Mouse (Mus musculus) liver, embryonic 14.5 days (tissue): Measurements from ENCODE around the gene Ssbp3. TPM values are rescaled to one million over a fixed set of nuclear protein-coding genes. Genes with fewer than 3 reads are reported as not detected.

ENCODE experiments used
- ATAC-seq: fragments of 200-750 bp; cut with Nextera tagmentation; 2 replicates; pipeline ENCODE4 v1.8.0; 2017; ENCODE audit warnings: moderate number of reproducible peaks, mild to moderate bottlenecking, moderate library complexity; ENCODE audit not compliant: insufficient read depth
- DNase-seq, 3 experiments: peaks; one replicate each; pipeline ENCODE4 v3.0.0-alpha.2; 2012 to 2013; ENCODE audit warnings: low read depth in 3 of 3, low spot score in 3 of 3
- H3K27ac ChIP-seq: fragments of 300-500 bp; sonication (generic); 2 replicates; pipeline ENCODE4 v1.5.1; 2014; ENCODE audit warnings: moderate library complexity, mild to moderate bottlenecking, control low read depth, inconsistent platforms
- H3K27me3 ChIP-seq: fragments of 300-500 bp; sonication (generic); 2 replicates; pipeline ENCODE4 v1.6.1; 2014; ENCODE audit warnings: mild to moderate bottlenecking, low read length, moderate library complexity; ENCODE audit not compliant: control insufficient read depth, insufficient read depth
- H3K36me3 ChIP-seq: fragments of 300-500 bp; sonication (generic); replicated peaks from 2 replicates; pipeline ENCODE4 v1.6.1; 2014; ENCODE audit warnings: low read depth; ENCODE audit not compliant: control insufficient read depth, insufficient read depth
- H3K4me1 ChIP-seq, 2 experiments: fragments of 200-500 bp in 1 of 2; fragments of 300-500 bp in 1 of 2; sonication (generic) in 1 of 2; replicated peaks; 2 replicates each; pipeline ENCODE4 v1.6.1; 2012 to 2014; ENCODE audit warnings: antibody characterized with exemption in 1 of 2, inconsistent platforms in 1 of 2, low read length in 1 of 2; ENCODE audit not compliant: control insufficient read depth in 2 of 2, insufficient read depth in 2 of 2
- H3K4me2 ChIP-seq: fragments of 300-500 bp; sonication (generic); 2 replicates; pipeline ENCODE4 v1.6.1; 2014; ENCODE audit warnings: low read depth, mild to moderate bottlenecking, control low read depth, moderate library complexity
- H3K4me3 ChIP-seq, 2 experiments: fragments of 200-500 bp in 1 of 2; fragments of 300-500 bp in 1 of 2; sonication (generic) in 1 of 2; 2 replicates each; pipeline ENCODE4 v1.5.1; 2012 to 2014; ENCODE audit warnings: low read depth in 2 of 2, low read length in 2 of 2, mild to moderate bottlenecking in 2 of 2, control low read depth in 1 of 2, inconsistent platforms in 1 of 2, moderate library complexity in 1 of 2; ENCODE audit not compliant: insufficient read depth in 1 of 2
- H3K9ac ChIP-seq: fragments of 300-500 bp; sonication (generic); replicated peaks from 2 replicates; pipeline ENCODE4 v1.6.1; 2014; ENCODE audit warnings: mild to moderate bottlenecking, control low read depth, moderate library complexity
- H3K9me3 ChIP-seq: fragments of 300-500 bp; sonication (generic); 2 replicates; pipeline ENCODE4 v1.6.1; 2016; ENCODE audit warnings: low read length, mixed read lengths; ENCODE audit not compliant: control insufficient read depth
- CTCF ChIP-seq: IDR thresholded peaks from 2 replicates; pipeline ENCODE4 v1.5.1; 2016; ENCODE audit warnings: antibody characterized with exemption, low read depth, control low read depth
- EP300 ChIP-seq: IDR thresholded peaks from 2 replicates; pipeline ENCODE4 v1.6.1; 2016; ENCODE audit warnings: antibody characterized with exemption, low read depth
- WGBS: fragments of 180-500 bp; shearing (Covaris S2); extraction: QIAGEN DNeasy Blood & Tissue Kit; methylation state at CpG from one replicate; pipeline ENCODE4 v1.1.7; 2014; ENCODE audit not compliant: insufficient replicate concordance; 5-methylcytosine and 5-hydroxymethylcytosine counted together
- polyA plus RNA-seq, 2 experiments: library from polyadenylated mRNA; depleted of rRNA in 1 of 2; stranded (reverse) in 1 of 2; unstranded in 1 of 2; fragments of >200 nt; fragmentation: Nextera tagmentation in 1 of 2; extraction: Ambion mirVana in 1 of 2; gene quantifications; 2 replicates each; pipeline versions ENCODE4 v1.2.1 to v1.2.3; 2012 to 2014

Gene Ssbp3
- polyA plus RNA-seq, 2 experiments: 33.0 to 52.1 TPM

GRCm38 (mm10) chr4:107082185-107082584 is 171.7 kb downstream of the Ssbp3 start:
- WGBS: 57% methylated on average over 3 of the region's 3 CpGs
- Histone ChIP-seq H3K9ac (no peak overlapping the region), H3K4me2 (no peak overlapping the region), H3K4me1 (peaks cover 0 to 2% of the 10 kb centered on the region in 2 experiments; a peak in 2 of 4 replicates), H3K36me3 (no peaks in the 10 kb centered on the region), H3K27ac (no peak overlapping the region), H3K4me3 (no peak overlapping the region), H3K27me3 (no peaks in the 10 kb centered on the region), H3K9me3 (no peaks in the 10 kb centered on the region)
- DNase-seq (no peak), ATAC-seq (no peak)
- TF ChIP-seq CTCF: no peak
- no peak for TF ChIP-seq EP300

DNA sequence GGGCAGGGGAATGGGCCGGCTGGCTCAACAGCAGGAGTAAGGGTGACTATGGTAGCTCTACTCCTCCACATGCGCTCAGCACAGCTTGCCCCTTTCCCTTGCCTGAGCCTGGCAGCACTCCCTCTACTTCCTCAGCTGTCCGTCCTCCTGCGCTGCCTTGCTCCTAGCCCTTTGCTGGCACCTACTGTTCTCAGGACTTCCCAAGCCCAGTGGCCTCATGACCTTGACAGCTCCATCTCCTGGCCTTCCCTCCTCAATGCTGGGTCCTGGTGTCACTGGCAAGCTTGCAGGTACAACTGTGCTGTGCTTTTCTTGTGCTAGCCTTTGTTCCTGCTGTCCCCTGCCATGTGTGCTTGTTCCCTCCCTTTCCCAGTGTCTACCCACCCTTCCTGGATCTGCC is 172.6 kb downstream of the Ssbp3 start:
- Histone ChIP-seq H3K36me3 (no peaks in the 10 kb centered on the region), H3K9me3 (no peaks in the 10 kb centered on the region), H3K27me3 (no peaks in the 10 kb centered on the region), H3K27ac (no peak overlapping the region), H3K4me3 (no peak overlapping the region), H3K9ac (no peak overlapping the region), H3K4me1 (peaks cover 0 to 2% of the 10 kb centered on the region in 2 experiments; a peak in 2 of 4 replicates), H3K4me2 (no peak overlapping the region)
- TF ChIP-seq CTCF: no peak
- no peak for TF ChIP-seq EP300
- DNase-seq: no peak
- no peak for ATAC-seq
- WGBS: 69% methylated on average over 4 of the region's 4 CpGs

GRCm38 (mm10) chr4:107084343-107084742 is 173.8 kb downstream of the Ssbp3 start:
- no peak overlapping the region for H3K27ac ChIP-seq
- H3K9ac ChIP-seq: no peak overlapping the region
- no peak for DNase-seq
- 29% methylated on average over 1 of the region's 1 CpGs for WGBS
- H3K4me2 ChIP-seq: no peak overlapping the region
- H3K4me1 ChIP-seq: peaks cover 0 to 2% of the 10 kb centered on the region in 2 experiments; a peak in 2 of 4 replicates
- no peak overlapping the region for H3K4me3 ChIP-seq
- no peaks in the 10 kb centered on the region for H3K9me3 ChIP-seq
- no peaks in the 10 kb centered on the region for H3K36me3 ChIP-seq
- ATAC-seq: no peak
- TF ChIP-seq EP300 (no peak), CTCF (no peak)
- no peaks in the 10 kb centered on the region for H3K27me3 ChIP-seq

DNA sequence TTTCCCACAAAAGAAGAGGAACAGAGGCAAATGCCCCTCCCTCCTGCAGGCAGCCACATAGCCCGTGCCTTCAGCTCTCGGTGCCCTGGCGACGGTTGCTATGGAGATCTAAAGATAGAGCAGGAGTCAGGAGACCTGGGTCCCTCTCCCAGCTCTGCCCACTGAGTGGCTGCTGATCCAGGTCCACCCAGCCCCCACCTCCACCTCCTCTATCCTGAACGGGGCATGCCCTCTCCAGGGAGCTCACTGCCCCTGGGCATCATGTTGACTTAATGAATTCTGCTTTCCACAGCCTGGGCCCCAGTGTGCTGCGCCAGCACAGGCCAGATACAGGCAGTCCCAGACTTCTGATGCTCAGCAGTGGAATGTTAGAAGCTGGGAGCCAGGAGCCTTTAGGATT is 174.4 kb downstream of the Ssbp3 start:
- no peak overlapping the region for H3K4me3 ChIP-seq
- no peaks in the 10 kb centered on the region for H3K27me3 ChIP-seq
- no peak overlapping the region for H3K4me2 ChIP-seq
- no peak for DNase-seq
- no peak; the same call in 1 of the 2 replicates for ATAC-seq
- H3K9me3 ChIP-seq: no peaks in the 10 kb centered on the region
- peaks cover 0 to 2% of the 10 kb centered on the region in 2 experiments; a peak in 2 of 4 replicates for H3K4me1 ChIP-seq
- H3K9ac ChIP-seq: no peak overlapping the region
- H3K27ac ChIP-seq: no peak overlapping the region
- TF ChIP-seq CTCF: no peak
- no peak for TF ChIP-seq EP300
- 38% methylated on average over 6 of the region's 6 CpGs for WGBS
- no peaks in the 10 kb centered on the region for H3K36me3 ChIP-seq

GRCm38 (mm10) chr4:107091696-107092095 is 181.2 kb downstream of the Ssbp3 start:
- Histone ChIP-seq H3K4me3 (no peak overlapping the region), H3K9me3 (no peaks in the 10 kb centered on the region), H3K36me3 (no peaks in the 10 kb centered on the region), H3K4me1 (no peaks in the 10 kb centered on the region), H3K27me3 (no peaks in the 10 kb centered on the region), H3K4me2 (no peak overlapping the region), H3K9ac (no peak overlapping the region), H3K27ac (no peak overlapping the region)
- ATAC-seq (no peak), DNase-seq (no peak)
- WGBS: 77% methylated on average over 14 of the region's 14 CpGs
- TF ChIP-seq EP300 (no peak), CTCF (no peak)
